Mouse (Mus musculus) urinary bladder, adult 2 months (tissue): ENCODE results near the gene Raf1. TPM values are rescaled to one million over a fixed set of nuclear protein-coding genes. Genes with fewer than 3 reads are reported as not detected.
"Not testable (repeated sequence)": the region's sequence is repeated elsewhere in the genome, so short reads cannot be mapped to it uniquely, and the experiment has no call there.

Source experiments
- DNase-seq: peaks from one replicate; pipeline ENCODE4 v3.0.0; 2022; ENCODE audit warnings: low spot score
- polyA plus RNA-seq: library from polyadenylated mRNA; depleted of rRNA; stranded (reverse); fragments of >200 nt; gene quantifications from 2 replicates; pipeline ENCODE4 v1.2.3, GENCODE M21; 2012

Raf1 gene
- polyA plus RNA-seq, 1 experiment: 120 TPM

DNA sequence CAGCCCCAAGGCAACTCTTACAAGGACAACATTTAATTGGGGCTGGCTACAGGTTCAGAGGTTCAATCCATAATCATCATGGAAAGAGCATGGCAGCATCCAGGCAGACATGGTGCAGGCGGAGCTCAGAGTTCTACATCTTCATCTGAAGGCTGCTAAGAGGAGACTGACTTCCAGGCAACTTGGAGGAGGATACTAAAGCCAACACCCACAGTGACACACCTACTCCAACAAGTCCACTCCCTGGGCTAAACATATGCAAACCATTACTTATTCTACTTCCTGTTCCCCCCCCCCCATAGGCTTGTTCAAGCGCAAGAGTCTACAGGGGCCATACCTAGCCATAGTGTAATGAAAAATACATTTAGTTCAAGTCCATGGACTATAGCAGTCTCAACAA is 7.8 kb upstream of the Raf1 start:
- DNase-seq: no peak

DNA sequence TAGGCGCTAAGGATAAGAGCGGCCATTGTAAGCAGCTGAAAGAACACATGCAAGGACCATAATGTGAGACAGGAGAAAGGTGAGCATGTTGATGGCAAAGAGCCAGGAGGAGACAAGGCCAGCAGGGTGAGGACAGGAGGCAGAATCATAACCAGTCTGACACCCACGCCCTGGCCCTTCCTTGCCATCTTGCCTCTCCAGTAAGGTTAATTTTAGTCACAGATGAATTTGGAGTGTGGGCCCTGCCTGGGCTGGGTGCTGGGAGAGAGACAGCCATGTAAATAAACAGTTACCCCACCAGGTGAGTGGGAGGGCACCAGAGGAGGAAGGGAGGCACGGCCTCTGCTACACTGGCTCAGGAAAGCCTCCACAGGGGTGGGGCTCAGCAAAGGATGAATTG is 4.6 kb upstream of the Raf1 start:
- DNase-seq: no peak

DNA sequence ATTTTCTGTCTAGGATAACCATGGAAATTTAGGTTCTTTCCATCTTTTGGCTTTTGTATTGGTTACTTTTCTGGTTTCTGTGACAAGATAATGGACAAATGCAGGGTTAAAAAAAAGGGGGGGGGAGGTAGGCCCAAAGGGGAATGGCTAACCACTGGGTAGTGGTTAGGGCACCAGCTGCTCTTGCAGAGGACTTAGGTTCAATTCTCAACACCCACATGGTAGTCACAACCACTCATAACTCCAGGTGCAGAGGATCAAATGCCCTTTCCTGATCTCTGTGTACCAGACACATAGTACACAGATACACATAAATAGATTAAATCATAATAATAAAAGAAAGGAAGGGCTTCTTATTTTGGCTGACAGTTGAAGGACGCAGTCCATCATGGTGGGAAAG is 1.6 kb upstream of the Raf1 start:
- no peak for DNase-seq

DNA sequence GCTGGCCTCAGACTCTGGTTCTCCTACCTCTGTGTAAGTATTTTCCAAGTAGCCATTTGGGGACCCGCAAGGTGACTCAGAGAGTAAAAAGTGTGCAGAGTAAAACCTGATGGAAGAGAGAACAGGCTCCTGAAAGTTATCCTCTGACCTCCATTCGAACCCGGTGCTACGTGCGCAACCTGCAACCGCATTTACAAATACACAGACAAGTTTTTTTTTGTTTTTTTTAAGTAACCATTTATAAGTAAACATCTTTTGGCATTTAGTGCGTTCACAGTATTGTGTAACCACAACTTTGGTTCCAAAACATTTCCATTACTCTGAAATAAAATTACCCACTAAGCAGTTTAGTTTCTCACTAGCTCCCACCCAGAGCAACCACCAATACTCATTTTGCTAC is 1.0 kb upstream of the Raf1 start:
- DNase-seq: no peak

DNA sequence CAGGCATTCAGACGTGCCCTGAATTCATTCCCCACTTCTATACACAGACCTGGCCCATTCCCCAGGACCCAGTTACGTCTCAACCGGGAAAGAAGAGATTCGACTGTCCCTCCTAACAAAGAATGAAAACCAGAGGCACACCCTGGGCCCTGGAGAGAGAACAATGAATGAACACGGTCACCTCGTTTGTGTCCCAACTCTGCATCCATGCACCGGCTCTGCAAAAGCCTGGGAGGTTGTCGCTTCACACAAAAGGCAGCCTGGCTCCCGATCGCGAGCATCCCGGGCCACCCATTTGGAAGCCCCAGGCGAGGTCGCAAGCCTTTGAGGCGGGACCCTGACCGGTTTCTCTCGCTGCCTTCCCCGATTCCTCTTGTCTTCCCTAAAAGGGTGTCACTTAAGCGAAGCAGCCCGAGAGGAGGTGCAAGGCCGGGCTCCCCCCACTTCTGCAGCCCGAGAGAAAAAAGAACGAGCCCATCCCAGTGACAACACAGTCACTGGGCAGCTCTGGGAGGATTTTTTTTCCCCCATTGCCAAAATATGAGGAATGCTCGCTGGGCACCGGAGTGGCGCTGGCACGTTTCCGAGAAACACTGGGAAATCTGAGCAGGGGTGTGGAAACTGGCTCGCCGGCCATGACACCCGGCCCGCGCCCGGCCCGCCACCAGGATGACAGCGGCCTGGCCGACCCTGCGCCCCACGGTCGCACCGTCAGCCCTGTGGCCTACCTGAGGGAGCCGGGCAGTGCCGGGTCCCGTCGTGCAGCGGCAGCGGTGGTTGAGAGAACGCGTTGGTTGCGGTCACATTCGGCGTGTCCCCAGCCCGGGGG is 713 bp downstream of the Raf1 start:
- peak; percentile 71 for DNase-seq

DNA sequence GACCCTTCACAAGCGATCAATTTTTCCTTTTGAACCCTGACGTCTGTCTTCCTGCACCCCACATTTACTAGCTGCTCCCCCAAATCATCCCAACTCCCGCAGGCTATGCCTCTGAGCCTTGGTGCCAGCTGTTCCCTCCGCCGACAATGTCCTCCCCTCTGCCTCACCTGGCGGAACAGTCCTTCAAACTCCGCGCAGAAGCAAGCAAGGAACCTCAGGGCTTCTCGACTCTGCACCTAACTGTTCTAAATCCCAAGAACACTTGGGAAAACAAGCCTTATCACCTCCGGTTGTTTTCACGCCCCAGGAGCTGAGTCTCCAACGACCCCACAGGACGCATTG is 1.3 kb downstream of the Raf1 start:
- no peak for DNase-seq

DNA sequence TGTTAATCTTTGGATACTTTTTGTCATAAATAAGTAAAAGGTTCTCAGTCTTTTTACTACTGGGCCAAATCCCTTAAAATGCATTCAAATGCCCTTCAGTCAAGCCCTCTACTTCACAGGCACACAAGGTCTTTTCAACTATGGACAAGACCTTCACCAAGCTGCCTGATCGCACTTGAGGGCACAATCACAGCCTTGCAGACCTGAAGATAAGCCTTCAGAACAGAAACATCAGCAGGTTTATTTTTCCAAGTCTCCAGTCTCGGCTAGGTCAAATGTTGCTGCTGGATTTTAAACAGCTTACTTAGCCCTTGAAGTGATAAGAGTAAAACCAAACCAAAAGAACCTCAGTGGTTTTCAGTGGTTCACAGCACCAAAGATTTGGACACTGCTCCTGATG is 2.1 kb downstream of the Raf1 start:
- DNase-seq: no peak

DNA sequence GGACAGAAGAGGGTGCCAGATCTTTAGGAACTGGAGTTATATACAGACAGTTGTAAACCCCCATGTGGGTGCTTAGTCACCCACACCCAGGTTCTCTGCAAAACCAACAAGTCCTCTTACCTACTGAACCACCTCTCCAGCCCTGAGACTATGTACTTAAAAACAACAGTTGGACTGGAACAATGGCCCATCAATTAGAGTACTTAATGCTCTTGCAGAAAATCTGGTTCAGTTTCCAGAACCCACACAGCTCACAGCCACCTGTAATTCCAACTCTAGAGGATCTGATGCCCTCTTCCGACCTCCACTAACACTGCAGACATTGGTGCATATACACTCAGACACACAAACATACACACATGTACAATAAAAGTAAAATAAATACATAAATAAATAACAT is 3.7 kb downstream of the Raf1 start:
- DNase-seq: no peak

DNA sequence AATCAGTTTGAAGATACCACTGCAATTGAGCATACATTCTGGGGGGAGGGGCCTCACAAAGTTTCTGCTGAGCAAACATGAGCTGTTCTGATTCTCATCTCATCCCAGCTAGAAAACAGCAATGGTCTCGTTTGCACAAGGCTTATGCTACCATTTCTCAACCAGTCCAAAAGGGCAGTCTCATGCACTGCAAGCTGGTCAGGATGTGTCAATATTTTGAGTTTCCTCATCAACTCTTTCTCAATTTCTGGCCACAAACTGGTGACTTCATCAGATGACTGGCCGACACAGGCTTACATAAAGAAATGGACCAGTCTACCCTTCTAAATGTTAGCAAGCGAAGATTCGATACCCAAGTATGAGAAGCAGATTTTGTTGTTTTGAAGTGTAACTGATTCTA is 9.8 kb downstream of the Raf1 start:
- DNase-seq: no peak

DNA sequence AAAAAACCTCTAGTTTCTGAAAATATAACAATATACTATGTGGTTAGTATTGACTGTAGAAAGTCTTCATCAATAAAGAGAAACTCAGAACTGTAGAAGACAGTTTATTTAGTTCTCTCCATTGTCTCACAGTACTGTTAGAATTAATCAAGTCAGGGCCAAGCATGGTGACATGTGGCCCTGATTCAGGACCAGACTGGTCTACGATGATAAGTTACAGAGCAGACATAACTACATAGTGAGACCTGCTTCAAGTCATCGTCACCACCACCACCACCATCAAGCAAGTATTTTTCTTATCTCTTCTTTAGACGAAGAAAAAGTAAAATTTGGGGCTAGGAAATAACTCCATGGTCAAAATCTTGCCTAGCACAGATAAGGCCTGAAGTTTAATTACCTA is 12.2 kb downstream of the Raf1 start:
- DNase-seq: no peak

DNA sequence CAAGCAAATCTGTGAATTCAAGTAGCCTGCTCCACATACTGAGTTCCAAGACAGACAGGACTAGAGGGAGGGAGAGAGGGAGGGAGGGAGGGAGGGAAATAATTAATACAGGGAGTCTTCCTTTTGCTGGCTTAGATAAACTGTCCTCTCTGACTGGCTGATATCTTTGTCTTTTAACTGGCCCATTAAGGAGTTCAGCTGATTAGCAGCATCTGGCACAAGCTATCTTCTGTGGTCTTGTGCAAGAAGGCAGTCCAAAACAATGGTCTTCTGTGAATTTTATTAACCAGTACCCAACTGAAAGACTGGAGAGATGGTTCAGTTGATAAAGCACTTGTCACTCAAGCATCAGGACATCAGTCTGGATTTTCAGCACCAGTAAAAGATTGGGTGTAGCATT is 17.6 kb downstream of the Raf1 start:
- no peak for DNase-seq

DNA sequence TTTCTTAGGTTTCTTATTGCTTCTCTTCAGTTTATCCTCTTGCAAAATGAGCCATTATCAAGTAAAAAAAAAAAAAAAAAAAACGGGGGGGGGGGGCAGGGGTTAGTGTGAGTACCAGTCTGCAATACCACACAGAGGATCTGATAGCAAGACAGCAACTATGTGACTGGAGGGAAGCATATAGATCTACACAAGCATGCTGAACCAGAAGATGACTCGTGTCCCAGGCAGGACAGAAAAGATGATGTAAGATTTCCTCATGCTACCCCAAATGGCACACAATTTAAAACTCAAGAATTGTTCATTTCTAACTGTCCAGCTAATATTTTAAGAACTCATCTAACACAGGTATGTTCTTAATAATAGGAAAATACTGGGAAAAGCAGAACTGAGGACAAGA is 22.5 kb downstream of the Raf1 start:
- no peak for DNase-seq

DNA sequence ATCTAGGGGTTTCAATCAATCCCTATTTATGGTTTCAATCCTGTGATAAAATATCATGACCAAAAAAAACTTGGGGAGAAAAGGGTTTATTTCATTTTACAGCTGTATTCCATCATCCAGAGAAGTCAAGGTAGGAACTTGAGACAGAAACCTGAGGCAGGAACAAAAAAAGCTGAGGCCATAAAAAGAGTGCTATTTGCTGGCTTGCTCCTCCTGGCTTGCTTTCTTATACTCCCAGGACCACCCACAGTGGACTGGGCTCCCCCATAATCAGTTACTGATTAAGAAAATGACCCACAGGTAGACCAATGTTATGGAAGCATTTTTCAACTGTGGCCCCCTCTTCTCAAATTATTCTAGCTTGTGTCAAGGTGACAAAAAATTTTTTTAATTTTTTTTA is 24.7 kb downstream of the Raf1 start:
- DNase-seq: no peak

DNA sequence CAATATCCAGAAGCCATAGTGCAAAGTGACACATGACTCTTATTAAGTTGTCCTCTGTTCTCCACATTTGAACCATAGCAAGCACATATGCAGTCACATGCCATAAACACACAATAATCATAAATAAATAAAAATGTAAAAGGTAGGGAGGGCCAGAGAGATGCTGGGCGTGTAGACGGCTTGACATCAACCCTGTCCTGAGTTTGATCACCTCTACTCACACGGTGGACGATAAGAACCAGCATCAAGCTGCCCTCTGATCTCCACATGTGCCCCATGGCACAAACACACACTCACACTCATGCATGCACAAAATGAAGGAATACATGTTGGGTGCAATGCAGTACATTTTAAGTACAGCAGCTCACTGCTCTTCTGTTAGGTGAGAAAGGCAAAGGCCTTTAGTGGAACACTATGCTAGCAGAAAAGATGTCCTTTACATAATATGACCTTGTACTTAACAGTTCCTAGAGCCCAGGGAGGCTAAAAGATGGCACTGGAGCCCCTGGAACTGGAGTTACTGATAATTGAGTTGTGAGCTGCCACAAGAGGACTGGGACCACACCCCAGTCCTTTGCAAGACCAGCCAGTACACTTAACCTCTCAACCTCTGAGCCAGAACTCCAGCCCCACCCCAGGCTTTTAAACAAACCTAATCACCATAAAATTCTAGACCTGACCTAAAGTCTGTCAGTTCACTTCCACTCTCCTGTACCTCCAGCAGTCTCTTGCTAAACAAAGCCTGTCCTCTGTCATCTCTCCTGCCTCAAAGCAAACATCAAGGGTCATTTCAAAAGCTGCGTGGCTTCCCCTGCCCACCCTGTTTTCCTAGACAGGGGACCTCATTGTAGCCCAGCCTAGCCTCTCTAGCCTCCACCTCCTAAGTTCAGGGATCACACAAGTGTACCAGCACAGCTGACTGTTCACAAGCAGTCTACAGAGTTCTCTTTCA is 25.7 kb downstream of the Raf1 start:
- no peak for DNase-seq

DNA sequence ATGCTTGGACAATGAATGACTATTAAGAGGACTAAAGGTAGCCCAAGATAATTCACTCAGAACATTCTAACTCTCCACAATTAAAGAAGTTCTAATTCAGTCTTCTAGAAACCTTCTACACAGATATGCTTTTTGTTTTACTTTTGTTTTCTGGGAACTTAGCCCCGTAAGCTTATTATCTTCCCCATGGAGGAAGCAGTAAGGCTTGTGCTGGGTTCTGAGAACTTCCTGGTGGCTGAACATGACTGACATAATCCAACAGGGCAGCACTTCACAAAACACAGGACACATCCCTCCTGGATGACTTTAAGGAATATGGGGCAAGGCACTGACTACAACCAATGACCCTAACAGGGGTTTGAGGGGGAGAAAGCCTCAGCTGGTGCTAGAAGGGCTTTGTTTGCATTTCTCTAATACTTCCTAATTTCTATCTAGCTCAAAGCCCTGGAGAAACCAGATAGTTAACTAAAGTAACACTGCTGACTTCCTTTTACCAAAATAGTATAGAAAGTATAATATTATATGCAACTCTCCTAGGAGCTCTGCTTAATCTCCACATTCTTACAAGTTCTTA is 26.6 kb downstream of the Raf1 start:
- DNase-seq: no peak

DNA sequence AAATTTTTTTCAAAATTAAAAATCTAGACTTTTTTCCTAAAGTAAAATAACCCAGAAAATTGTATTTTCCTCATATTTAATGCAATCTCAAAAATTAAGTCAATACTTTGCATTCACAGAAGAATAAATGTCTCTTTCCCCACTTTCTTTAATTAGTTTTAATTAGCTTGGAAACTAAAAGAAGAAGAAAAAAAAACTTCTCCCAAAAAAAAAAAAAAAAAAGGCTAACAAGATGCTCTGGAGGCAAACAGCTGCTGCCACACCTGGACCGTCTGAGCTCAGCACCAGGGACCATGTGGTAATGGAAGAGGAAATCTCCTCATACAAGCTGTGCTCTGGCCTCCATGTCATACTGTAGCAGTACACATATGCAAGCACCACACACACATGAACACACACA is 33.1 kb downstream of the Raf1 start:
- no peak for DNase-seq

DNA sequence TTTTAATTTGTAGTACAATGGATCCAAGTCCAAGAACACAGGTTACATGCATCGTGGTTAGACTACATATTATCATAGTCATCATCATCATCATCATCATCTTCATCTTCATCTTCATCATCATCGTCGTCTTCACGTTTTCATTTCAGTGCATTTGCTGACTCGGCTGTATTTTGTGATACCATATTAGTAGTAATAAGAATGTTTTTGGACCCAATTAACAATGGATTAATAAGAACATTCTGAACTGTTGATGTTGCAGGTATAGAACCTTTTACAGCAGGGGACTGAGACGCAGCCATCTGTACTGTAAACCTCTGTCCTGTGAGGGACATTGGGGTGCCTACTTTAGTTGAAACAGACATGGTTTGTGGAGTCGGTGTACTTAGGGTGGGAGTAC is 38.2 kb downstream of the Raf1 start:
- DNase-seq: not testable (repeated sequence)

DNA sequence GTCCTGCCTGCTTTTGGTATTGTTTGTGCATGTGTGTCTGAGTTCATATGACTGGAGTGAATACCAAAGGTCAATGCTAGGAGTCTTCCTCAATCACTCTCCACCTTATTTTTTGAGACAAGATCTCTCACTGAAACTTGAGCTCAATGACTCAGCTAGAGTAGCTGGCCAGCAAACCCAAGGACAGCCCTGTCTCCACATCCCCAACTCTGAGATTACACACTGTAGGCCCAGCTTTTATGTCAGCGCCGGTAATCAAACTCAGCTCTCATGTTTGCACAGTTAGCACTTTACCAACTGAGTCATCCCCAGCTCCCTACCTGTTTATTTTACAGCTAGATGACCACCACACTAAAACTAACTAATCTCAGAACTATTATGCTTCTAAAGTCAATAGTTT is 42.4 kb downstream of the Raf1 start:
- no peak for DNase-seq

DNA sequence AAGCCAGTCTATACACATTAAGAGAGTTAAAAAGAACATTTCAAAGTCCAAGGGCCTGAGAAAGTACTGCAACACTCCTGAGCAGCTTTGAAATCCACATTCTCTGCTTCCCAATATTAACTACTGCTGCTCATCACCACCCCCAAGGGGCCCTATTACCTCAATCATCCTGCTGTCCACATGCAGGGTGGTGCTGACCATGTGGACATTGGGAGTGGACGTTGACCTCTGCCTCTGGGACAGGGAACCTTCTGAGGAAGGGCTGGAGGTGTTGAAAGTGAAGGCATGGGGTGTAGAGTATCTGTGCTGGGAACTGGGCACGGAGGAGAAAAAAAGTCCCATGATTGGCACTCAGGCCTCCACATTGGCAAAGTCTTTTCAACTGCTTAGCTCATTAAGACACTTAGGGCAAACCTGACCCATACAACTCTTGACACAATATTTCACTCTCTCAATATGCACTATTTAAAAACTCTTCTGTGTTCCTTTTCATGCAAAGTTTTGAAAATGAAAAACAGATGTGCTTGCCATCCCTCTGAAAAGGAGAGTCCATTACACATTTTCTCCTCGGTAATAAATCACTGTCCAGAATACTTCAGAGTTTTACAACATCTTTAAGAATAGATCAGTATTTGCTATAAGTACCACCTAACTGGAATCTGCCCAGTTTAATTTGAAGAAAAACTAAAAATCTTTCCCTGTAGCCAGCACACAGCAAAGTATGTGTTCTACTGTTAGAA is 45.2 kb downstream of the Raf1 start:
- no peak for DNase-seq

DNA sequence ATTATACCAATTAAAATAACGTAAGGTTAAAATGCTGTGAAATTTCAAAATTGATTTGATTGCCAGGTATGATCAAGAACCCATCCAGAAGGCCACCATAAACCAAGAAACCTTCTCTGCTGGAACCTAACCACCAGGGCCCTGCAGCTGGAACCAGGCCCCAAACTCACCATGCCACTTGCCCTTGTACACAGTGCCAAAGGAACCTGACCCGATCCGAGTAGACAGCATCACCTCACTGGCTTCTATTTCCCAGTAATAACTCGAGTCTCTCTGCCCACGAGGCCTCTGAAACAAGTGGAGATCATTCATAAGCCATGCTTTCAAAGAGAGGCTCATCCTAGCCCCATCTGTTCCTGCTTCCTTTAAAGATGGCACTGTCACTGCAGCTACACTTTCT is 50.3 kb downstream of the Raf1 start:
- DNase-seq: no peak

DNA sequence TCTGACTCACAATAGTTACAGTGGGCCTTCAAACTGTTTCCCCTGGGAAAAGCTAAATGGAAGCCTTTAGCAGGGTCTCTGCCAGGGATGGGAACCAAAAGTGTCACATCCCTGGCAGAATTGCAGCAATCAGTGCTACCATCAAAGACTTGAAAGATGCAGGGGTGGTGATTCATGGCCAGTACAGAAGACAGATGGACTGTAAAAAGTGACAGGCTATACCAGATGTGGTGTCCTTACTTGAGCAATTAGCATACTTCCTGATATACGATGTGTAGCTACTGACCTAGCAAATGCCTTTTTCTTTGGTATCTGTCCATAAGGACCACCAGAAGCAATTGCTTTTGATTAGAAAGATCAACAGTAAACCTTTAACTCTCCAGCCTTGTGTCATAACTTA is 55.5 kb downstream of the Raf1 start:
- DNase-seq: no peak

DNA sequence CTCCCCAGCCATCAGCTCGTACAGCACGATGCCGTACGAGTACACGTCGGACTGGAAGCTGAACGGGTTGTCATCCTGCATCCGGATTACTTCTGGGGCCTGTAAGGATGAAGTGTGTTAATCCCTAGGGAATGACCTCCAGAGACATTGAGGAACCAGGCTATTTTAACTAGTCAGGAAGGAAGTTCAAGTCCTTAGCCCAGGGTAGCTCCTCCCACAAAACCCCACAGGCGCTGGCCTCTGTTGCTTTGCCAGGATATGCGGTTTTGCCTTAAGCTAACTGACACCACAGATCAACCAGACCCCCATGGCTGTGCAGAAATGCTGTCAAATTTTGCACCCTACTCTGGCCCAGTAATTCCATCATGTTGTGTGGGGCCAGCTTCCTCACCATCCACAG is 56.6 kb downstream of the Raf1 start:
- no peak for DNase-seq
